Mouse (Mus musculus) embryonic facial prominence, embryonic 12.5 days (tissue): ENCODE data around the gene Prdx2. TPM values are rescaled to one million over a fixed set of nuclear protein-coding genes. Genes with fewer than 3 reads are reported as not detected.

Experiments
- ATAC-seq: fragments of 200-750 bp; cut with Nextera tagmentation; 2 replicates; pipeline ENCODE4 v1.8.0; 2017; ENCODE audit not compliant: insufficient number of reproducible peaks, insufficient read depth, low FRiP score, low TSS enrichment
- H3K27ac ChIP-seq: fragments of 300-500 bp; sonication (generic); 2 replicates; pipeline ENCODE4 v1.5.1; 2016; ENCODE audit warnings: mild to moderate bottlenecking
- H3K27me3 ChIP-seq: fragments of 300-500 bp; sonication (generic); 2 replicates; pipeline ENCODE4 v1.6.1; 2016; ENCODE audit warnings: mild to moderate bottlenecking, moderate library complexity
- H3K36me3 ChIP-seq: fragments of 300-500 bp; sonication (generic); 2 replicates; pipeline ENCODE4 v1.6.1; 2016; ENCODE audit warnings: mild to moderate bottlenecking
- H3K4me1 ChIP-seq: fragments of 300-500 bp; sonication (generic); 2 replicates; pipeline ENCODE4 v1.6.1; 2016
- H3K4me2 ChIP-seq: fragments of 300-500 bp; sonication (generic); replicated peaks from 2 replicates; pipeline ENCODE4 v1.6.1; 2016; ENCODE audit warnings: mild to moderate bottlenecking, moderate library complexity
- H3K4me3 ChIP-seq: fragments of 300-500 bp; sonication (generic); 2 replicates; pipeline ENCODE4 v1.5.1; 2016; ENCODE audit warnings: mild to moderate bottlenecking
- H3K9ac ChIP-seq: fragments of 300-500 bp; sonication (generic); 2 replicates; pipeline ENCODE4 v1.6.1; 2016; ENCODE audit warnings: mild to moderate bottlenecking, moderate library complexity
- H3K9me3 ChIP-seq: fragments of 300-500 bp; sonication (generic); 2 replicates; pipeline ENCODE4 v1.6.1; 2016; ENCODE audit warnings: mild to moderate bottlenecking, moderate library complexity
- WGBS: fragments of 180-500 bp; shearing (Covaris S2); methylation state at CpG from one replicate; pipeline ENCODE4 v1.1.7; 2016; 5-methylcytosine and 5-hydroxymethylcytosine counted together
- microRNA-seq: library from miRNA; unstranded; fragments of <30 nt; microRNA quantifications from one replicate; pipeline ENCODE4, GENCODE M21; 2017
- polyA plus RNA-seq: library from polyadenylated mRNA; unstranded; fragments of >200 nt; fragmentation: Nextera tagmentation; extraction: Ambion mirVana; gene quantifications from 2 replicates; pipeline ENCODE4 v1.2.1, GENCODE M21; 2016

Prdx2 gene
- polyA plus RNA-seq, 1 experiment from 2014 or later = 1,038 TPM

DNA sequence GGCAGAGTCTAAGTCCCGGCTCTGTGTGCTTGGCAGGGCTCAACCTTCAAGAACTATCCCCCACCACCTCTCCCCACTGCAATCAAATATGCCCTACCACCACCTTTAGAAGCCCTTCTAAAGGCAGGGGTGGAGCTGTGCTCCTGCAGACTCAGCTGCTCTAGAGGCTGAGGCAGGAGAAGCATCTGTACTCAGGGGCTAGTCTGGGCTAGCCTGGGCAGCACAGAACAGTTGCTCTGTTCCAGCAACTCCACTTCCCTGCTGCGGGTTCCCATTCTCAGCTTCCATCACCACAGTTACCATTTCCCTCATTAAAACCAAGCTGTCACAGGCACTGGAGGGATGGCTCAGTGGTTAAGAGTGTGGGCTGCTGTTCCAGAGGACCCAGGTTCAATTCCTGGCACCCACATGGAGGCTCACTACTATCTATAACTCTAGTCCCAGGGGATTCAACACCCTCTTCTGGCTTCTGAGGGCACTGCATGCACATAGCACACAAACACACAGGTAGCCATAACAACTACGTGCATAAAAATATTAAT is 52.2 kb downstream of the Prdx2 start:
- WGBS = 96% methylated on average over 3 of the region's 3 CpGs

DNA sequence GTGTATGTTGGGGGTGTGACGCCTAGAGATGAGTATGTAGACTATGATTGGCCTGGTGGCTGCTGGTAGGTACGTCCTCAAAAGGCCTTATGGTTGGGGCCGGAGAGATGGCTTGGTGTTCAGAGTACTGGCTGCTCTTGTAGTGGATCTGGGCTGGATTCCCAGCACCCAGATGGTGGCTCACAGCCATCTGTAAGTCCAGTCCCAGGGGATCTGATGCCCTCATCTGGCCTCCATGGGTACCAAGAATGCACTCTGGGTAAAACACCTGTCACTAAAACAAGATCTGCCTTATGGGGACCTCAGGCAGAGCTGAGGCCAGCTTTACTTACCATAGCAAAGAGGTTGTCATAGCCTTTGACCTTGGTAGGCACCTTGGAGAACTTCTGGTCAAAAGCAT is 54.5 kb downstream of the Prdx2 start:
- Histone ChIP-seq H3K27me3 (no peaks in the 10 kb centered on the region), H3K36me3 (peaks cover 51% of the 10 kb centered on the region), H3K4me1 (peaks cover 30% of the 10 kb centered on the region), H3K4me3 (peak overlapping the region; percentile 96; the same call in 1 of the 2 replicates), H3K9me3 (no peaks in the 10 kb centered on the region), H3K27ac (no peak overlapping the region), H3K4me2 (peak overlapping the region; percentile 97; the same call in 1 of the 2 replicates), H3K9ac (no peak overlapping the region)
- no peak for ATAC-seq
- 93% methylated on average over 3 of the region's 3 CpGs for WGBS

More for the DNA sequence above, 52.2 kb downstream of the Prdx2 start:
- ATAC-seq = no peak
- Histone ChIP-seq H3K4me2 (no peak overlapping the region), H3K9me3 (no peaks in the 10 kb centered on the region), H3K4me3 (no peak overlapping the region), H3K27ac (no peak overlapping the region), H3K36me3 (peaks cover 64% of the 10 kb centered on the region), H3K9ac (no peak overlapping the region), H3K4me1 (peaks cover 18% of the 10 kb centered on the region), H3K27me3 (no peaks in the 10 kb centered on the region)

Small RNAs within 50 kb of the gene (microRNA-seq; reads per million reads assigned to microRNA genes)
- not detected for gene Gm24197

Other genes starting within 250 kb of the Prdx2 start
- 7.1 and 7.4 TPM in 2 replicates for gene G430095P16Rik, start 246.6 kb upstream of the Prdx2 start, polyA plus RNA-seq
- 18.4 and 21.2 TPM in 2 replicates for gene Nfix, start 169.2 kb upstream of the Prdx2 start, polyA plus RNA-seq
- gene Dand5, start 146.8 kb upstream of the Prdx2 start, polyA plus RNA-seq = 5.3 and 5.5 TPM in 2 replicates
- 46.7 and 46.8 TPM in 2 replicates for gene Gadd45gip1, start 138.1 kb upstream of the Prdx2 start, polyA plus RNA-seq
- 96.0 TPM in 2 replicates for gene Rad23a, start 128.9 kb upstream of the Prdx2 start, polyA plus RNA-seq
- 919 and 944 TPM in 2 replicates for gene Calr, start 122.7 kb upstream of the Prdx2 start, polyA plus RNA-seq
- gene Farsa, start 112.6 kb upstream of the Prdx2 start, polyA plus RNA-seq = 106 and 108 TPM in 2 replicates
- 84.1 and 91.7 TPM in 2 replicates for gene Syce2, start 97.5 kb upstream of the Prdx2 start, polyA plus RNA-seq
- gene Gcdh, start 75.7 kb upstream of the Prdx2 start, polyA plus RNA-seq = 44.3 and 45.2 TPM in 2 replicates
- 4.7 and 5.4 TPM in 2 replicates for gene Klf1, start 67.7 kb upstream of the Prdx2 start, polyA plus RNA-seq
- 14.8 and 15.4 TPM in 2 replicates for gene Dnase2a, start 61.0 kb upstream of the Prdx2 start, polyA plus RNA-seq
- gene Mast1, start 32.2 kb upstream of the Prdx2 start, polyA plus RNA-seq = 5.3 and 5.7 TPM in 2 replicates
- 0.50 and 0.52 TPM in 2 replicates for gene Rtbdn, start 22.6 kb upstream of the Prdx2 start, polyA plus RNA-seq
- not detected in 2 replicates for gene Gm49661, start 154 bp upstream of the Prdx2 start, polyA plus RNA-seq
- 104 and 115 TPM in 2 replicates for gene Rnaseh2a, start 180 bp downstream of the Prdx2 start, polyA plus RNA-seq
- 8.0 and 9.0 TPM in 2 replicates for gene Junb, start 9.1 kb downstream of the Prdx2 start, polyA plus RNA-seq
- gene Hook2, start 21.0 kb downstream of the Prdx2 start, polyA plus RNA-seq = 20.6 TPM in 2 replicates
- 0.08 TPM in 1 of 2 replicates, not detected in the other for gene Best2, start 44.9 kb downstream of the Prdx2 start, polyA plus RNA-seq
- gene Asna1, start 55.7 kb downstream of the Prdx2 start, polyA plus RNA-seq = 125 and 132 TPM in 2 replicates
- gene Trir, start 57.2 kb downstream of the Prdx2 start, polyA plus RNA-seq = 160 and 176 TPM in 2 replicates
- 31.7 and 33.3 TPM in 2 replicates for gene Tnpo2, start 67.3 kb downstream of the Prdx2 start, polyA plus RNA-seq
- gene Fbxw9, start 90.5 kb downstream of the Prdx2 start, polyA plus RNA-seq = 32.8 and 35.8 TPM in 2 replicates
- 0.90 TPM in 1 of 2 replicates, not detected in the other for gene Gm5741, start 98.4 kb downstream of the Prdx2 start, polyA plus RNA-seq
- 66.8 and 67.9 TPM in 2 replicates for gene Dhps, start 102.2 kb downstream of the Prdx2 start, polyA plus RNA-seq
- 118 and 128 TPM in 2 replicates for gene Wdr83os, start 111.2 kb downstream of the Prdx2 start, polyA plus RNA-seq
- 48.9 and 49.1 TPM in 2 replicates for gene Wdr83, start 111.7 kb downstream of the Prdx2 start, polyA plus RNA-seq
- gene Man2b1, start 113.7 kb downstream of the Prdx2 start, polyA plus RNA-seq = 25.9 and 27.6 TPM in 2 replicates
- 2.3 and 3.2 TPM in 2 replicates for gene Zfp791, start 153.5 kb downstream of the Prdx2 start, polyA plus RNA-seq
- not detected in 2 replicates for gene Cks1brt, start 182.3 kb downstream of the Prdx2 start, polyA plus RNA-seq